Mouse (Mus musculus) kidney, adult 2 months (tissue): ENCODE data around the gene Phf6. TPM values are rescaled to one million over a fixed set of nuclear protein-coding genes. Genes with fewer than 3 reads are reported as not detected.

Experiments
- DNase-seq: peaks from one replicate; pipeline ENCODE4 v3.0.0; 2021
- H3K27ac ChIP-seq: fragments of 200-500 bp; 2 replicates; pipeline ENCODE4 v1.5.1; 2012; ENCODE audit warnings: low read depth, low read length, control low read depth, inconsistent platforms; ENCODE audit not compliant: insufficient read depth
- H3K27me3 ChIP-seq: fragments of 200-500 bp; replicated peaks from 2 replicates; pipeline ENCODE4 v1.6.1; 2012; ENCODE audit warnings: mild to moderate bottlenecking, moderate library complexity, low read length, inconsistent platforms; ENCODE audit not compliant: control insufficient read depth, insufficient read depth
- H3K36me3 ChIP-seq: fragments of 200-500 bp; 2 replicates; pipeline ENCODE4 v1.6.1; 2012; ENCODE audit warnings: mild to moderate bottlenecking, moderate library complexity, low read length, inconsistent platforms; ENCODE audit not compliant: control insufficient read depth, insufficient read depth
- H3K4me1 ChIP-seq: fragments of 200-500 bp; 2 replicates; pipeline ENCODE4 v1.6.1; 2011; ENCODE audit warnings: low read length; ENCODE audit not compliant: control insufficient read depth, insufficient read depth
- H3K4me3 ChIP-seq: fragments of 200-500 bp; 2 replicates; pipeline ENCODE4 v1.5.1; 2011; ENCODE audit warnings: mild to moderate bottlenecking, low read depth, low read length, control low read depth; ENCODE audit not compliant: insufficient read depth
- CTCF ChIP-seq: fragments of 200-500 bp; conservative IDR thresholded peaks from 2 replicates; pipeline ENCODE4 v1.5.1; 2011; ENCODE audit warnings: low read depth, mild to moderate bottlenecking, control low read depth, low read length, moderate library complexity, mixed read lengths; ENCODE audit not compliant: insufficient read depth, insufficient read length
- POLR2A ChIP-seq: fragments of 200-500 bp; IDR thresholded peaks from one replicate; pipeline ENCODE4 v1.6.1; 2011; ENCODE audit warnings: low read depth, low read length, control low read depth
- WGBS: fragments of 180-500 bp; shearing (Covaris S2); methylation state at CpG from one replicate; pipeline ENCODE4 v1.1.7; 2018; 5-methylcytosine and 5-hydroxymethylcytosine counted together
- polyA plus RNA-seq: library from polyadenylated mRNA; depleted of rRNA; stranded (reverse); fragments of >200 nt; gene quantifications from 2 replicates; pipeline ENCODE4 v1.2.3, GENCODE M21; 2012

Gene Phf6
- polyA plus RNA-seq, 1 experiment, result 2.4 TPM

DNA sequence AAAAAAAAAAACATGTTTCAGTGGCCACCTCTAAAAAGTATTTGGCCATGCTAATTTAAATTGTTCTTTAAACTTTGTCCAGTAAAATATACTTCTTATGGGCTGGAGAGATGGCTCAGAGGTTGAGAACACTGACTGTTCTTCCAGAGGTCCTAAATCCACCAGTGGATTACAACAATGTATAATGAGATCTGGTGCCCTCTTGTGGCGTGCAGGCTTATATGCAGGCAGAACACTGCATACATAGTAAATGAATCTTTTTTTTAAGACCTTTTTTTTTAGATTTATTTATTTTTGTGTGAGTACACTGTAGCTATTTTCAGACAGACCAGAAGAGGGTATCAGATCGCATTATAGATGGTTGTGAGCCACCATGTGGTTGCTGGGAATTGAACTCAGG, 37.6 kb downstream of the Phf6 start:
- peak; percentile 30 for DNase-seq

GRCm38 (mm10) chrX:52956942-52957341, 44.9 kb downstream of the Phf6 start:
- WGBS, result 93% methylated on average over 4 of the region's 4 CpGs
- DNase-seq, result no peak
- H3K4me1 ChIP-seq, result no peaks in the 10 kb centered on the region
- H3K36me3 ChIP-seq, result no peaks in the 10 kb centered on the region
- no peak for TF ChIP-seq POLR2A
- no peak for TF ChIP-seq CTCF
- H3K27me3 ChIP-seq, result no peaks in the 10 kb centered on the region
- no peak overlapping the region for H3K27ac ChIP-seq
- no peak overlapping the region for H3K4me3 ChIP-seq

More for the DNA sequence above, 37.6 kb downstream of the Phf6 start:
- H3K27ac ChIP-seq, result no peak overlapping the region
- TF ChIP-seq POLR2A (no peak), CTCF (0 out of 2 replicates have a peak, but pooled peaks have one; percentile 14)
- H3K4me1 ChIP-seq, result peaks cover 3% of the 10 kb centered on the region; the same call in 1 of the 2 replicates
- no peaks in the 10 kb centered on the region for H3K36me3 ChIP-seq
- no peaks in the 10 kb centered on the region for H3K27me3 ChIP-seq
- H3K4me3 ChIP-seq, result no peak overlapping the region
- WGBS, result 73% methylated on average over 2 of the region's 2 CpGs

DNA sequence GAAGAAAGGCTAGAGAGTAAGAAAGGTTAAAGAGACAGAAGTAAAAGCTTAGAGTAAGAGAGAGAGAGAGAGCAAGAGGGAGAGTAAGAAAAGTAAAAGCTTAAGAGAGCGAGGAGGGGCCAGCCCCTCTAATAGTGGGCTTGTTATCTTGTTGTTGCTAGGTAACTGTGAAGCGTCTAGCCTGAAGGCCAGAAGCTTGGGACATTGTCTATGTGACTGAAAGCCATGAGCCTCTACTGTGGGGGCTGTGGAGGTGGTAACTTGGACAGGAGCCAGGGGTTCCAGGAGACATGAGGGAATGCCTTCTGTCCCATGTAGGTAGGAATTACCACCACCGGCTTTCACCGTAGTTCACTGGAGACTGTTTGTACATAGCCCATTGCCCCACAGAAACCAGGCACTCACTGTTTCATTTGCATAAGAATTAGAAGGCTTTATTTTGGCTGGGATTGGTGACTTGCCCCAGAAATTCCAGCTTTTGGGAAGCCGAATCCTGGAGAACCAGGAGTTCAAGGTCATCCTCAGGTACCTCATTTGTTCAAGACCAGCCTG, 49.6 kb downstream of the Phf6 start:
- DNase-seq, result no peak
- Histone ChIP-seq H3K4me1 (0 out of 2 replicates have a peak, but pooled peaks cover 2% of the 10 kb centered on the region), H3K4me3 (no peak overlapping the region), H3K36me3 (no peaks in the 10 kb centered on the region), H3K27ac (no peak overlapping the region), H3K27me3 (no peaks in the 10 kb centered on the region)
- TF ChIP-seq CTCF (no peak), POLR2A (no peak)
- 78% methylated on average over 5 of the region's 5 CpGs for WGBS

DNA sequence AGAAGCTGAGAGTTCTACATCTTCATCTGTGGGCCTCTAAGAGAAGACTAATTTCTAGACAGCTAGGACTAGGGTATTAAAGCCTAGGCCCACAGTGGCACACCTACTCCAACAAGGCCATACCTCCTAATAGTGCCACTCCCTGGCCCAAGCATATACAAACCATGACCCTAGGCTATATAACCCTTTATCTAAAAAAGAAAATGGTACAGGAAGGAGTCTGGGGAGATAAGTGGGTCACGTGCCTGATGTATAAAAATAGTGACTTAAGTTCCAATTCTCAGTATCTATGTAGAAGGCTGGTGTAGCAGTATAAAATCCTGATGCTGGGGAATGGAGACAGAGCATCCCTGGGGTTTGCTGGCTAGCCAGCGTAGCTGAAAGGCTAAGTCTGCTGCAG, 53.1 kb downstream of the Phf6 start:
- Histone ChIP-seq H3K4me3 (no peak overlapping the region), H3K27me3 (no peaks in the 10 kb centered on the region), H3K4me1 (0 out of 2 replicates have a peak, but pooled peaks cover 2% of the 10 kb centered on the region), H3K27ac (no peak overlapping the region), H3K36me3 (no peaks in the 10 kb centered on the region)
- DNase-seq, result no peak
- WGBS, result 98% methylated on average over 2 of the region's 2 CpGs
- no peak for TF ChIP-seq CTCF
- TF ChIP-seq POLR2A, result no peak

GRCm38 (mm10) chrX:52971211-52972006, 59.3 kb downstream of the Phf6 start:
- no peaks in the 10 kb centered on the region for H3K4me1 ChIP-seq
- DNase-seq, result peak; percentile 2
- TF ChIP-seq CTCF, result no peak
- no peak for TF ChIP-seq POLR2A
- no peak overlapping the region for H3K4me3 ChIP-seq
- H3K27ac ChIP-seq, result no peak overlapping the region
- WGBS, result 50% methylated on average over 3 of the region's 3 CpGs
- no peaks in the 10 kb centered on the region for H3K27me3 ChIP-seq
- H3K36me3 ChIP-seq, result no peaks in the 10 kb centered on the region

GRCm38 (mm10) chrX:52972129-52972528, 60.1 kb downstream of the Phf6 start:
- Histone ChIP-seq H3K27me3 (no peaks in the 10 kb centered on the region), H3K4me3 (no peak overlapping the region), H3K27ac (no peak overlapping the region), H3K36me3 (no peaks in the 10 kb centered on the region), H3K4me1 (no peaks in the 10 kb centered on the region)
- 100% methylated on average over 1 of the region's 1 CpGs for WGBS
- no peak for TF ChIP-seq CTCF
- no peak for TF ChIP-seq POLR2A
- no peak for DNase-seq

GRCm38 (mm10) chrX:52972680-52973079, 60.6 kb downstream of the Phf6 start:
- Histone ChIP-seq H3K4me1 (no peaks in the 10 kb centered on the region), H3K27me3 (no peaks in the 10 kb centered on the region), H3K27ac (no peak overlapping the region), H3K4me3 (no peak overlapping the region), H3K36me3 (no peaks in the 10 kb centered on the region)
- WGBS, result 100% methylated on average over 1 of the region's 1 CpGs
- TF ChIP-seq POLR2A, result no peak
- TF ChIP-seq CTCF, result no peak
- no peak for DNase-seq
